Mouse (Mus musculus) cortical plate, adult 2 months (tissue): ENCODE measurements around the gene B4galt3.

ENCODE experiments used
- CTCF ChIP-seq: fragments of 200-500 bp; IDR thresholded peaks from 2 replicates; pipeline ENCODE4 v1.5.1; 2011; ENCODE audit warnings: mild to moderate bottlenecking, control low read depth, low read length; ENCODE audit not compliant: insufficient read depth; ENCODE audit errors: extremely low read depth
- POLR2A ChIP-seq: fragments of 200-500 bp; IDR thresholded peaks from 2 replicates; pipeline ENCODE4 v1.6.1; 2011; ENCODE audit warnings: mild to moderate bottlenecking, low read length, control low read depth; ENCODE audit not compliant: insufficient read depth; ENCODE audit errors: extremely low read depth

- TF ChIP-seq POLR2A (no peak), CTCF (no peak)
Observed at GRCm38 (mm10) chr1:171263666-171264461, 6.3 kb upstream of the B4galt3 start.
